In genomic region chr13:6647067-6647991, GRCm38 (mm10) we compare ENCODE assay signal across 8 mouse cellular contexts. TPM values are rescaled to one million over a fixed set of nuclear protein-coding genes. Genes with fewer than 3 reads are reported as not detected.
A peak's percentile ranks its signal among the peaks of the same experiment; 100 is the strongest.
DNase-seq lines count a peak whose midpoint lies in the region; ATAC-seq and TF ChIP-seq lines count a peak whose summit lies in the region.

No protein-coding gene starts in this region.

- peak overlapping the region; percentile 65 for H3K4me3 ChIP-seq in forebrain, postnatal 0 days (ENCODE audit: low read depth, low read length)

- DNase-seq in gastrocnemius, postnatal 14 days = peak; percentile 35
- DNase-seq in gastrocnemius, adult 8-10 months (ENCODE audit: low spot score in 2 of 2) = no peak
- DNase-seq in cerebellum, adult 11-12 months = peak; percentile 87
- peak; percentile 70 for DNase-seq in forebrain, postnatal 0 days
- peak; percentile 94 for DNase-seq in induced T-regulatory cell, adult 2 months (ENCODE audit: low read depth)
- peak; percentile 65 for DNase-seq in left cerebral cortex, postnatal 25 days (ENCODE audit: low spot score in 2 of 2)
- peak; percentile 74 for DNase-seq in right cerebral cortex, postnatal 25 days

- no peaks in the 10 kb centered on the region for H3K9me3 ChIP-seq in forebrain, postnatal 0 days (ENCODE audit: low read length)

- H3K4me2 ChIP-seq in forebrain, postnatal 0 days (ENCODE audit: low read depth) = peak overlapping the region; percentile 90

- intact Hi-C loops in gastrocnemius, postnatal 14 days (cut with DNase I; ENCODE audit: low total_unique reads) = no loop called here
- intact Hi-C loops in left cerebral cortex, postnatal 25 days (cut with DNase I) = no loop called here

- peak overlapping the region; percentile 68 for H3K9ac ChIP-seq in forebrain, postnatal 0 days

- WGBS in forebrain, postnatal 0 days = under 1% methylated on average over 39 of the region's 39 CpGs

- TF ChIP-seq CTCF in forebrain, postnatal 0 days (IDR thresholded peaks at IDR 0.05; ENCODE audit: low read depth) = 0 out of 2 replicates have a peak, but pooled peaks have one; percentile 3

- H3K27ac ChIP-seq in forebrain, postnatal 0 days (ENCODE audit: low read depth, low read length) = peak overlapping the region; percentile 76

- no peaks in the 10 kb centered on the region for H3K36me3 ChIP-seq in forebrain, postnatal 0 days (ENCODE audit: insufficient read depth)

- ATAC-seq in forebrain, postnatal 0 days = peak; percentile 52
- peak; percentile 60 for ATAC-seq in megakaryocyte progenitor cell, adult 5-6 weeks (replicated peaks; ENCODE audit: poor library complexity)

- no peaks in the 10 kb centered on the region; the same call in 1 of the 2 replicates for H3K4me1 ChIP-seq in forebrain, postnatal 0 days (ENCODE audit: insufficient read depth)

- no peaks in the 10 kb centered on the region for H3K27me3 ChIP-seq in forebrain, postnatal 0 days (ENCODE audit: insufficient read depth, low read length)

RNA-seq across cellular contexts. Expression of gene Pfkp, which starts 1.2 kb away (rescaled TPM):
- 1 to 10 TPM; 6.7 to 8.2 TPM for total RNA-seq in gastrocnemius, postnatal 14 days (2021)
- total RNA-seq in gastrocnemius, adult 8-10 months (2022) = 1 to 10 TPM; 1.2 to 3.3 (median 3.2) TPM
- total RNA-seq in forebrain, postnatal 0 days (2014; rRNA removed) = 173 and 213 TPM in 2 replicates
- polyA plus RNA-seq in forebrain, postnatal 0 days (2015; fragmentation: Nextera tagmentation; extraction: Ambion mirVana) = 109 and 207 TPM in 2 replicates
- 100 to 1,000 TPM; 262 to 270 TPM for total RNA-seq in left cerebral cortex, postnatal 25 days (2021)
- 45.2 and 49.0 TPM in 2 replicates for total RNA-seq in megakaryocyte progenitor cell, adult 5-6 weeks (2015)
- total RNA-seq in megakaryocyte progenitor cell, adult 5-6 weeks (2017) = 98.1 and 99.4 TPM in 2 replicates

Comparison
In these comparisons a context has a peak if more than half of its experiments do, and no peak if none do; other contexts are left out.
1. DNase-seq: peak in gastrocnemius, postnatal 14 days (single experiment), cerebellum, adult 11-12 months (single experiment), forebrain, postnatal 0 days (single experiment), induced T-regulatory cell, adult 2 months (single experiment), left cerebral cortex, postnatal 25 days (2 of 2) and right cerebral cortex, postnatal 25 days (single experiment); none in gastrocnemius, adult 8-10 months (0 of 2).
2. RNA of gene Pfkp, which starts 1.2 kb away (total RNA-seq): 262 to 270 TPM in left cerebral cortex, postnatal 25 days, 173 to 213 TPM in forebrain, postnatal 0 days and 45.2 to 99.4 TPM in megakaryocyte progenitor cell, adult 5-6 weeks; 6.7 to 8.2 TPM in gastrocnemius, postnatal 14 days and 1.2 to 3.3 TPM in gastrocnemius, adult 8-10 months; every median in the first group is over 4 times any median in the second.